Mouse (Mus musculus): ENCODE data around the gene Rapgef2.

Gene Rapgef2

DNA sequence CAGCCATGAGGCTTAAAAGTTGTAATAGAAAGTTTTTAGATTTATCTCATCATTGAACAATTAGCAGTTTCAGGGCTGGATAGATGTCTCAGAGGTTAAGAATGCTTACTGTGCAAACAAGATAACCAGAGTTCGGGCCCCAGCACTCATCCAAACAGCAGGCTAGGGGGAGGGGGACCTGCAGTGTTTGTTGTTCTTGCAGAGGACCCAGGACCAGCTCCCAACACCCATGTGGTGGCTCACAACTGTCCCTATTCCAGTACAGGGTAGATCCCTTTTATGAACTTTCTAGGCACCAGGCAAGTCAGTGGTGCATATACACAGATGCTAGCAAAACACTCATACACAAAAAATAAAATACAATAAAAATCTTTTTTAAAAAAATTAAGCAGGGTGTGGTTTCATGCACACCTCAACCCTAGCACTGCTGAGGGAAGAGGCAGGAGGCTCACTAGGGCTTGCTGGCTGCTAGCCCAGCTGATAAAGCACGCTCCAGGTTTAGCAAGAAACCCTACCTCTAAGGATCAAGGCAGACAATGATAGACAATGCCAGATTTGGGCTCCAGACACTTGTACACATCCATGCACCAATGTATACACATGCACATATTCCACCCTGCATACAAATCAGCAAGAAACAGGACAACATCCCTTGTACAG lies 118.0 kb downstream of the Rapgef2 start:
- no peak for DNase-seq (ENCODE audit: low read depth, low spot score)

DNA sequence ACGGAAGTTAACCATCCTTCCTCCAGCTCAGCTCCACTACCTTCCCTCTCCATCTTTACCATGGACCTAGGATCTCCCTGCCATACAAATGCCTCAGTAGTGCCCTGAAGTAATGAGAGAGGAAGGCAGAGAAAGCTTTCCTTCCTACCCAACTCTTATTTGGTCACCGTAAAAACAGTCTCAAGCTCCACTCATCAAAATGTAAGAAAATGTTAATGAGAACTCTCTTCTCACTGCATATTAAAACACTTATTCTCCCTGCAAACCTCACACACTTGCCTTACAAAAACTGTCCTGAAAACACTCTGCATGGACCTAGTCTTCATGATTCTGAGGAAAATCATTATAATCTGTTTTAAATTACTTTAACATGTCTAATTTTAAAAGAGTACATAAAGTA lies 118.7 kb downstream of the Rapgef2 start:
- no peak for DNase-seq (ENCODE audit: low read depth, low spot score)

DNA sequence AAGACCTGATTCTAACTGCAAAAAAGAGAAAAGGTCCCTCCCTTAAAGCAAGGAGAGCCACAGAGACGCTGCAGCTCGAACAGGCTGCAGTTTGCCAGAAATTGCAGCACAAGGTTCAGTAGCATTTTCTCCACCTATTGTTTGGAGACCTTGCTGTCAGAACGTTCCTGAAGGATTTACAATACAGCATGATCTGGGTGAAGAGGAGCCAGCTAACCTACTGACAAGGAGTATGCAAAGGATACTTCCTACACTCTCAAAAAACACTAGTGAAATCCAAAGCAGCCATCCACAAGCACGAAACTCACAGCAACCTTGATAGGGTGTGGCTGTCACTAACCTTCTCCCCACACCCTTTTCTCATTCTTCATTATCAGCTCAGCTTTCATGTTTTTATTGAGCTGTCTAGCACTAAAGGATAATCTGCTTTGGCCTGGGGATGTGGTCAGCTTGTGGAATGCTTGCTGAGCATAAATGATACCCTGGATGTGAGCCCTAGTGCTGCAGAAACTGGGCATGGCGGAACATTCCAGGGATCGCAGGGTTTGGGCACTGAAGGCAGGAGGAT lies 124.4 kb downstream of the Rapgef2 start:
- no peak for DNase-seq (ENCODE audit: low read depth, low spot score)

DNA sequence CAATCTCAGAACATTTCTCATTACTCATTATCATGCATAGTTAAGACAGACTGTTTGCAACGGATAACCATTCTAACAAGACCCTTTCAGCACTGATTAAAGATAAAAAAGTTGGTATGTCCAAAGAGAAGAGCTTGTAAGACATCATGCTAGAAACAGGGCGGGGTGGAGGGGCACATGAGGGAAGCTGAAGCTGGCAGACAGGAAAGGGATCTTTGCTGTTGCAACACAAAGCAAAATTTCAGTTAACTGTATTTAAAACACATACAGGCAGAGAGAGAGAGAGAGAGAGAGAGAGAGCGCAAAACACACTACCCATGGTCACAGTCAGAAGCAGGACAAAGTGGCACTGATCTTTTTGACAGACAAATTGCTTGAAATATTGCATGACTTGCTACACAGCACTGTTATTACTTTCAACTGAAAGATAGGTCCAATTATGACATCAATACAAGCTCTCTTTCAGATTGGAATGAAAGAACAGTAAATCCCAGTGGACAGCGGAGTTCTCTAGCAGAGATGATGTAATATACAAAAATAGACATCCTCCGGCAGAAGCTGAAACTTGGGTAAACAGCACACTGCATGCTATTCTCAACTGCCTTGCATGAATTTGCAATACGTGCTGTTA lies 125.1 kb downstream of the Rapgef2 start:
- DNase-seq (ENCODE audit: low read depth, low spot score), result peak; percentile 55

DNA sequence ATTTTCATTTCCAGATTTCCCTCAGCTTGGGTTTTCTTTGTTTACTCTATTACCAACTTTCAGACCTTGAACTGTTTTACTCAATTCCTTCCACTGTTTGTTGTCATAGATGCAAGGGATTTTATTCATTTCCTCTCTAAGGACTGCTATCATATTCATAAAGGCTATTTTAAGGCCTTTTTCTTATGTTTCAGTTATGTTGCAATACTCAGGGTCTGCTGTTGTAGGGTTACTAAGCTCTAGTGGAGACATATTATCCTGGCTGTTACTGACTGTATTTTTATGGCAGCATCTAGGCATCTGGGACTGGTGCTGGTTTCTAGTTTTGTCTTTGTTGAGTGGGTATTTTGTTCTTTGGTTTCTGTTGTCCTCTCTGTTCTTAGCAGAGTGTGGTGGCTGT lies 128.1 kb downstream of the Rapgef2 start:
- no peak for DNase-seq (ENCODE audit: low read depth, low spot score)

DNA sequence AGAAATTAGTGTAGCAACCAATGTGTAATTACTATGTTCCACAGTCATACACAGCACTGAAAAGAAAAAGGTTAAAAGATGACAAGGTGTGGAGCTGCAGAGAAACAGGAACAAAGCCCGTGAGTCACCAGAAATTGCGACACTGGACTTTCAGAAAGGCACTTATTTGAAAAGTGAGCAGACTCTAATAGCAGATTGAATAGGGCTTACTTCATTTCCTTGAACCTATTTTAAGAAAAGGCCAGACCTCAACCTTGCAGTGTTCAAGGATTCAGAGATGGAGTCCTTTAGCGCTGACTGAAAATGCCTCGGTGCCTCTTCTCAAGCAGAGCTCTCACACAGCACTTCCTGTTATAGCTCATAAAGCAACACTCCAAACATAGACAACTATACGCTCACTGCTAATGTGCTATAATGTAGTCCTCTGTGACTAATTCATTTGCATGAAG lies 133.3 kb downstream of the Rapgef2 start:
- DNase-seq (ENCODE audit: low read depth, low spot score), result no peak

DNA sequence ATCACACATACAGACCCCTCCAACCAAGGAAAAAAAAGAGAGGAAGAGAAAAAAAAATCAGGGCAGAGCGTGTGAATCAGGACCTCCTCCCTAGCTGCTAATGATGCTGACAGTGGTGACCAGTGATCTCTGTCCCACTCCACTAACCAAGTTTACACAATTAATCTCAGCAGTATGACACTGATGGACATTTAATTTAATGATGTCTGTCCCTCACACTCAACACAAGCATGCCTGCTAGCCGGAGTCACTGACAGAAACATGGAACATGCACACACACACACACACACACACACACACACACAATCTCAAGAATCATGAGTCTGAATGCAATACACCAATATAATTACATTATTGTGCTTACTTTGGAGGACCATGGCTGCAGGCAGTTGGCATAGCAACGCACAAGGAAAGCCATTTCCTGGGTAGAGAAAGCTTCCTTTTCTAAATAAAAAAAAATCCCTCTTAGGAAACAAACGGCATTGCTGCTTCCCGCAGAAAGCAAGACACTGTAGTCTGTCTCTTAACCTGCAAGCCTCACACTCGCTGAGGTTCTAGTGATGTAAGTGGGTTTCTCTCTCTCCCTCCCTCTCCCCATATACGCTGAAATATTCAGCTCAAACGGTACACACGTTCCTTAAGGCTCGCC lies 140.8 kb downstream of the Rapgef2 start:
- no peak for DNase-seq (ENCODE audit: low read depth, low spot score)

DNA sequence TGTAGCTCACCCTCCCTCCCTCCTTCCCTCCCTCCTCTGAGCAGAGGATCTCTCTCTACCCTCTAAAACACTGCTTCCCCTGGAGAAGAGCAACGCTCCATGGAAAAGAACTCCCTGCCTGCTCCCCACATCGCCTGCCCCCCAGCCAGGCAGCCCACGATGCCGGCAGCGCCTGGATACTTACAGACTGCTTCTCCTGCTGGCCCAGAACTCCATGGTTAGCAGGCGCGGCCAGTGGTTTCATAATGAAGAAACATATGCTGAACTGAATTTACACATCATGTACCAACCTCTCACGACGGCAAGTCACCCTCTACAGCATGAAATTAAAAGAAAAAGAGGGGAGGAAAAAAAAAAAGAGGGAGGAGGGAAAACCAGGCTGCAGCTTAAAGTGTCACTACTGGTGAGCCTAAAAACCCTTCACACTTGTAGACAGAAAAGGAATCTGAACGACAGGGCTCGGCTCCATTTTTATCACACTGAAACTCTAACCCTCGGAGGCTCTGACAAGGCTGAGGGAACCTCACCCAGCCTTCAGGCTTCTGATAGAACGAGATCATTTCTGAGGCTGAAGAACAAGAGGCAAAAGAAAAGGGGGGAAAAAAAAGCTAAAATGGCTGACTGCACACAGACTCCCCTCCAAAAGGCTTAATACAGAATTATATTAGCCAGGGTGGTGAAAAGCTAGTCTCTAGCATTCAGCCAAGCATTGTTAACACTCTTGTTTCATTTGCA lies 141.5 kb downstream of the Rapgef2 start:
- no peak for DNase-seq (ENCODE audit: low read depth, low spot score)

DNA sequence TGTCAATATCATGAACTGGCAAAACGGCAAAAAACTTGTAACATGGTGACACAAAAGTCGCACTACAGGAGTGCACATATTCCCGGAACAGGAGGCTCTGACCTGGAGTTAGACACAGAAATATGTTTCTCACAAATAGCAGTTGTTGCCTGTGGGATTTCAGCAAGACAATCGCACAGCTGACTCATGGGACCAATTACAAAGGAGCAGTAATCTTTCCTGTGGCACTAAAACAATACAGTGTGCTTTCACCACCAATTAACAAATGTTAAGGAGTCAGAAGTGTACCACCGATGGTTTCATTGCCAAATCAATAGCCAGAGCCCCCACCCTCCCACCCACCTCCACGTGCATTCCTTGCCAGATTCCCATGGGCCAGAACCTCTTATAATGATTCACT lies 142.2 kb downstream of the Rapgef2 start:
- no peak for DNase-seq (ENCODE audit: low read depth, low spot score)

DNA sequence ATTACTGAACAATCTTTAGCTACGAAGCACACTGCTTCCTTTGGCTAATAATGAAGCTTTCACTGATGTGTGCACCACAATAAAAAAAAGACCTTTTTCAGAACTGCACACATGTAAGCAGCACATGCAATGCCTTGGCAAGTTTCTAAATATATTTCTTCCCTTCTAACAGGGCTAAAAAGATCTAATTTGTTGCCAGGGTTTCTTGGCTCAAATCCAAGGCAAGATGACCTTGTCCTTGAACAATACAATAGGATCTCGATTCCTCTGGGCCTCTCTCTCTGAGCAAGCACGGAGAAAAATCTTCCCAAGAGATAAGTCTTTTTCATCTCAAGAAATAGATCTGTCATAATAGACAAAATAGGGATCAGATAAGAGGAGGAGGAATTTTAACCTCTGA lies 147.1 kb downstream of the Rapgef2 start:
- DNase-seq (ENCODE audit: low read depth, low spot score), result no peak

DNA sequence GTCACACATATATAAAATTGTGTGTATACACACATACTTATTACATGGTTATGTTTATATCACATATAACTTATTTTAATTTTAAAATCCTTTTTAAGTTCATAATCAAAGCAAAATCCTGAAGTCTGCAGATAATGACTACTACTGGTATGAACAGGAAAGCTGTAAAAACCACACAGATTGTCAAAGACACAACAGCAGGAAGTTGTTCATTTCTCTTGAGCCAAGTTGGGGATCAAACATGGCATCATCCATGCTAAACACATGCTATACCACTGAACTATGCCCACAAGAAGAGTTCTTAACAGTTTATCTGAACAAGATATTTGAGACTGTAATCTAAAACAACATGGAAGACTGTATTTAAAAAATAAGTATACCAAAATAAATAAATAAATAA lies 147.7 kb downstream of the Rapgef2 start:
- DNase-seq (ENCODE audit: low read depth, low spot score), result no peak

DNA sequence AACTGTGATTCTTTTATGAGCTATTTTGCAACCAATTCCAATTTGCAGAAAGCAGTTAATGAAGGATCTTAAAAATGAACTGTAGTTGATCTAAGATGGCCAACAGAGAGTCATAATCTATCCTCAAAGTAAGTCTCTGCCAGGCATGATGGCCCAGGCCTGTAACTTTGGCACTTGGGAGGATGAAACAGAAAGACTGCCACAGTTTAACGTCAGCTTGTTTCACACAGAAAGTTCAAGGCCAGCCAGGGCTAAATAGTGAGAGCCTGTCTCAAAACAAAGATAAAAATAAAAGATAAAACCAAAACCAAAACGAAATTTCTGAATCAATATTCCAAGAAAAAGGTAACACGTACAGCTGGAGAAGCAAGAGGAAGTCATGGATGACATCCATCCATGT lies 155.3 kb downstream of the Rapgef2 start:
- no peak for DNase-seq (ENCODE audit: low read depth, low spot score)

DNA sequence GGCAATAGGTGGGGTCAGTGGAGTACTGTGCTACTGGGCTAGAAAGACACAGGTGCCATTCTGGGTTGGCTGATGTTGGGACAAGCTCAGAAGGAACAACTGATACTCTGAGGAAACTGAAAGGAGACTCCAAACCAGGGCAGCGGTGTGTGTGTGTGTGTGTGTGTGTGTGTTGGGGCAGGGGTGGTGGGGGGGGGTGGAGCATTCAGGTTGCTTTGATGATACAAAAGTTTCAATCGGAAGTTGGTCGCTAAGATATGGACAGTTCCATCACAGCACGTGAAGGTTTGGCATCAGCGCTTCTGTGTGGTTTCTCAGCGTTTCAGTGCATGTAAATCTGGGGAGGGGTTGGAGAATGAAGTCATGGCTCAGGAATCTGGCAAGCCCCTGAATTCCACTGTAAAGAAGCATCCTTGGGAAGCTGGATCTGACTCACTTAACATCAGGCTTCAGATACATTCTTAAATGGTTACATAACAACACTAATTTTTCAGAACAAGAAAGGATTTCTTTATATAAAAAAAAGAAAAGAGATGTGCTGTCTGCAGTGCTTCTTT lies 157.2 kb downstream of the Rapgef2 start:
- DNase-seq (ENCODE audit: low read depth, low spot score), result peak; percentile 46

DNA sequence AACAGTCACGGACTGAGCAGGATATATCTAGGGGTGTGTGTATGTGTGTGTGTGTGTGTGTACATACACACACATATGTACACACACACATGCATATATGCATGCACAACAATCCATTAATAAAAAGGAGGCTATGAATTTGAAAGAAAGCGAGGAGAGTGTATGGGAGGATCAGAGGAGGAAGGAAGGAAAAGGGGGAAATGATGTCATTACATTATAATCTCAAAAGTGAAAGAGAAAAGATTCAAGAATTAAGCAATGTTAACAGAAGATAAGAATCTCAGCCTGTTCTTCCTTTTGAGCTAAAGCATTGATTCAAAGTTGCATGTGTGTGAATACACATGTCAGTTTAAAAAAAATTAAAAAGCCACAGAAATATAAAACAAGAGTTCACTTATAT lies 158.5 kb downstream of the Rapgef2 start:
- DNase-seq (ENCODE audit: low read depth, low spot score), result no peak

DNA sequence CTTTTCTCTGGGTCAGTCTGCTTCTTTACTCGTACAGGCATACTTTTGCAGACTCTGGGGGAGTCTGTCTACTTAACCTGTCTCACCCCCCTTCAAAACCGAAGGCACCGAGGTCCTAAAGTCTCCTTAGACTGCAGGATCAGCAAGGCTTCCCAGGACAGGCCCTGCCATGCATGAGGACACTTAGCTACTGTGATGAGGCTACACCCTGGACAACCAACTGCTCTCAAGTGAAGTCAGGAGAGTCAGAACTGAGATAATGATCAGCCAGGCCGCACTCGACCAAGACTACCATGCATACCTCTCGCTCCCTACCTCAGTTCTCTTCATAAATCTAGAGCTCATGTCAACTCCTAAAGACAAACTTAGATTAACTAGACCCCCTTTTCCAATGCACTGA lies 159.5 kb downstream of the Rapgef2 start:
- DNase-seq (ENCODE audit: low read depth, low spot score), result no peak

DNA sequence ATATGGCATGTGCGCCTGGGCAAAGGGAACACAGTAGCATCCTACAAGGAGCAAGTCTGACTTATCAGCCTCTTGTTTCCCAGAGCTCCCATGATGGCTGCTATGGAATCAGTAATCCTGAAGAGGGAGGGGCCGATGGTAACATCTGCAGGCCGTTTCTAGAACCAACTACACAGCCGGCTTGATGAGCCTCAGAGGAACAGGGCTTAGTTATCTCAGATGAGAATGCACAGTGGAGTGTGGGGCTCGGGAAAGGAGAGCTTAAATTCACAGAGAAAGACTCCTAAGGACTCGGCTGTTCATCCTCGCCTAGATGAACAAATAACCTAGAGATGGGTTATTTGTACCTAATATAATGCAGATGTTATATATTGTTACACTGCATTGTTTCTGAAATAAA lies 164.9 kb downstream of the Rapgef2 start:
- DNase-seq (ENCODE audit: low read depth, low spot score), result no peak

DNA sequence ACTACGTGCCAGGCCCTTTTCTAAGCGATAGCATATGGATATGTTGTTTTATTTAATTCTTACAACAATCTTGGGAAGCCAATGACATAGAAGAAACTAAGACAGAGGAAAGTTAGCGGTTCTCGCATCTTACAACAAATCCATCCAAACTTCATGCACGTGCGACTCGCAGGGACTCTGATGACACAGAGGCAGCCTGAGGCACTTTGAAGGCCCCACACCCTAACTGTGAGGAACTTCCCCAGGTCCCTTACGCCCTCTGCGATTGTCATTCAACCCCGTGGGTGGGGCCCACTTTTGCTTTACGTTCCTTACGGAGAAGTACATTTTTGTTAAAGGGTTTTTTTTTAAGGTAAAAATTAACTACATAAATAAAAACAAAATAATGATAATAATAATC lies 166.3 kb downstream of the Rapgef2 start:
- no peak for DNase-seq (ENCODE audit: low read depth, low spot score)

DNA sequence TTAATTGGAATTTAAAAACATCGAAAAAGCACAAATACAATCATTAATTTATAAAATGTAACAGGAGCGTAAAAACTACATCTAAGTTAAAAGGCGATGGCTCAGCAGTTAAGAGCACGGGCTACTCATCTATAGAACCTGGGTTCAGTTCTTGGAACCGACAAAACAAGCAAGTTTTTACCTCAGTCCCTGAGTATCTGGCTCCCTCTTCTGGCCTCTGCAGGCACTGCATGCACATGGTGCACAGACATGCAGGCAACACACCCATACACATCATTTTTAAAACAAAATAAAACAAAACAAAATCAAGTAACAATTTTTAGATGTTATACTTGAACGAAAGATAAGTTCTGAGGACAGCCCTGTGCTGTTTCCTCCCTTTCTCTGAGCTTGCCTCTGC lies 176.2 kb downstream of the Rapgef2 start:
- DNase-seq (ENCODE audit: low read depth, low spot score), result no peak

DNA sequence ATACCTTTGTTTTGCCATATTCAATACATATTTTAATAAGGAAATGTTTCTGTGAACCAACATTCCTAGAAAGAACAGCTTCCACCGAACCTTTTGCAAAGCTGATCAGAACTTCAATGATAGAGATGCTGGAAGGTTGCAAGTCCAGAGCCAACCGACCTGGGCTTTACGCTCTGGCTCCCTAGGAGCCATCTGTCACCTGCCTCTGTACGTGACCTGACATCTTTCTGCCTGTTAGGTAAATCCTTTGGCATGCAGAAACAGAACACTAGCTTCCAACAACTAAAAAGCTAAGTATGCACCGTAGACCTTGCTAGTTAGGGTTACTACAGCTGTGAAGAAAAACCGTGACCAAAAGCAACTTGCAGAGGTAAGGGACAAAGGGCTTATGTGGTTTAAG lies 178.1 kb downstream of the Rapgef2 start:
- DNase-seq (ENCODE audit: low read depth, low spot score), result no peak

DNA sequence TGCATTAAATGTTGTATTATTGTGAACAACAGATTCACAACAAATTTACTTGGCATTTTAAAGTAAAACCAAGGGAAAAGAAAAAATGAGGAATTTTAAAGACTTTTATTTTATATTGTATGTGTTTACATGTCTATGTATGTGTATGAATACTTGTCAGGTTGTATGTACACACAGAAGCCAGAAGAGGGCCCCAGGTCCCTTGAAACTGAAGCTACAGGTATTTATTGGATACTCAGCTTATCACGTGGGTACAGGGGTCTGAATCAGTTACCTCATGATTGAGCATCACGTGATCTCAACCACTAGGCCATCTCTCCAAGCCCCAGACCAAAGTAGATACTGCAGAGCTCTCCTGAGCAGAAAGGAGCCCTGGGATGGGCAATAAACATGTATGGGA lies 180.0 kb downstream of the Rapgef2 start:
- DNase-seq (ENCODE audit: low read depth, low spot score), result no peak

DNA sequence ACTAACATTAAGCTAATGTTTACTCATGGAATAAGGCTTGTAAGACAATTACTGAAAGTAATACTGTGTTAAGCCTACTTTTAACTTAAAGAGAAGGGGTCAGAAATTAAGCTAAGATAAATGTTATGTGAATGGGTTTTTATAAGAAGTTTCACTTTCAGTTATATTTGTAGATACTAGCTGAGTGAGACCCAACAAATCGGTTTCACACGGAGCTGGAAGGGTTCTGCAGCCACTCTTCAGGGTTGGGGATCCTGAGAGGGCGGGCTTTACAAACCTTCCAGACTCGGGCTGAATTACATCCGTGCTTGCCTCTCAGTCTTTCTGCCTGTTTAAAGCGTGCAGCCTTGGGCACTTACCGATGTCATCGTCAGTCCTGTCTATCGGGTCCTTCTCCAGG lies 182.7 kb downstream of the Rapgef2 start:
- no peak for DNase-seq (ENCODE audit: low read depth, low spot score)

DNA sequence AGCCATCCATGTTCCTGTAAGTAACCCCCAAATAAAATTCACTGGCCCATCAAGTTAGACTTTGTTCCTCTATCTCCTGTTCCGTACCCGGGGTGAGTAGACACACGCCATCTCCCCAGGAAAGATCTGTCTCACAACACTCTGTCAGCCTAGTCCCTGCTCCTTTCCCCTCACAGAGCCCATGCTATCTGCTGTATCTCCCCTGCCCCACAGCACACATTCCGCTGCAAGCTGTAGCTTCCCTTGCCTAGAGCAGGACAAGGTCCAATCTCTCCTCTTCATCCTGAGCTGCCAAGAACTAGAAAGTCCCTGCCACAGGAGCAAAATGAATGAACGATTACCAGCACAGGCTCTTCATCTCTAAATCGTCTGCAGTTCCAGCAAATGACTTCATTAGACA lies 184.6 kb downstream of the Rapgef2 start:
- DNase-seq (ENCODE audit: low read depth, low spot score), result no peak
